Mouse (Mus musculus): ENCODE data around the gene Ppp3ca.

DNA sequence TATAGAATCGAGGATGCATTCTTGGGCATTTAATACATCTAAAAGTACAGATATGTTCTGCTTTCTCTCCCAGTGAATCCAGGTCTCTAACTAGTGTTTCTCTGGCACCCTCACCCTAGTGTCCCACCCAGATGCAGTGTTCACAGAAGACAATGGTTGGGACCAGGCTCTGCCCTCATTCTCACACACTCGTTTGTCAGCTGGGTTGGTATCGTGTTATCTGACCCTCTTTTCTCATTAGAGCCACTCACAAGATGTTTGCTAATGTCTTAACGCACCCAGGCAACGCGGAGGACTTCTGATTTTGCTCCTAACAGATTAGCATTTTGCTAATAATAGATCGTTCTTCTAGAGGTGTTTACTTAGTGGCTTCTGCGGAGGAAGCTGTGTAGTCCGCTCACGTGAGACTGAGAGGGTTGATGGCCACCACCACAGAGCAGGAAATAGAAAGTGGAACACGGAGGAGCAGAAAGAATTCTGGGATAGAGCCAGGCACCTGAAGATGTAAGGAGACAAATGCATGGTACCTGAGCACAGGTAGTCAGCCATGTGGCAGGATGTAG lies 30.6 kb downstream of the Ppp3ca start:
- TF ChIP-seq POLR2A (IDR thresholded peaks at IDR 0.05; ENCODE audit: low read depth, low read length) (no peak), CTCF (IDR thresholded peaks at IDR 0.05; ENCODE audit: extremely low read depth, insufficient read depth, insufficient read length, insufficient replicate concordance) (no peak)
